Mouse (Mus musculus): ENCODE data around the gene Il6st.

Il6st gene

DNA sequence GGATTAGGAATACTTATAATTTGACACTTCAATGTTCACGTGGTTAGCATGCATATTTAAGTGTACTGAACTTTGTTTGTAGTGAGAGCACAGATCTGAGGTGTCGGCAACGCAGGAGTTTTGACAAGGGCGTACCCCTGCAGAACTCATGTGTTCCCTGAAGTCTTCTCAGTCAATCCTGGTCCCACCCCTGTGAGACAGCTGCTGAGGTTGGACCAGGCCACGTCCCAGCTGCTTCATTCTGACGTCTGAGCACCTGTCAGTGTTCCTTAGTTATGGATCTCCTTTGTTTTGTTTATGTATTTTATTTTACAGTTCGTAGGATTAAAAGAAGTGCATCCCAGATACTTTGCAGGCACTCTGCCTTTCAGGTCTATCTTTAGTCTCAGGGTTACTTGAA, 19.1 kb downstream of the Il6st start:
- DNase-seq (ENCODE audit: low read depth), result no peak

DNA sequence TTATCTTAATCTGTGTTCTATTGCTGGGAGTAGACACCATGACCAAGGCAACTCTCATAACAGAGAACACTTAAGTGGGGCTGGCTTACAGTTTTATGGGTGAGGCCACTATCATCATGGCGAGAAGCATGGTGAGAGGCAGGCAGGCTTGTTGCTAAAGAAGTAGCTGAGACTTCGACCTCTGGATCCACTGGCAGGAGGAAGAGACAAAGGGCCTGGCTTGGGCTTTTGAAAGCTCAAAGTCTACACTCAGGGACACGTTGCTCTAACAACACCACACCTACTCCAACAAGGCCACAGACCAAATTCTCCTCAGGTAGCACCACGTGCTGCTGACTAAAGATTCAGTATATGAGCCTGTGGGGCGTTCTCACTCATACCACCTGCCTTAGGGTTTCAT, 22.4 kb downstream of the Il6st start:
- no peak for DNase-seq (ENCODE audit: low read depth)

DNA sequence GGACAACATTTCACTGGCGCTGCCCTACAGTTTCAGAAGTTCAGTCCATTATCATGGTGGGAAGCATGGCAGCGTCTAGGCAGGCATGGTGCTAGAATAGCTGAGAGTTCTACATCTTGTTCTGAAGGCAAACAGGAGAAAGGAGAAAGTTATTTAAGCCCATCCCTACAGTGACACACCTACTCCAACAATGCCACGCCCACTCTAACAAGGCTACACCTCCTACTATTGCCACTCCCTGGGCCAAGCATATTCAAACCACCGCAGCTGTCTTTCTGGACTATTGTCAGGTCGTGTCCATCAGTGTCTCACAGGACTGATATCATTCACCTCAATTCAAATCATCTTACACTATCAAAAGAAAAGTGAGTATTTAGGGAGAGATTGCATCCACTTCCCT, 22.8 kb downstream of the Il6st start:
- no peak for DNase-seq (ENCODE audit: low read depth)

DNA sequence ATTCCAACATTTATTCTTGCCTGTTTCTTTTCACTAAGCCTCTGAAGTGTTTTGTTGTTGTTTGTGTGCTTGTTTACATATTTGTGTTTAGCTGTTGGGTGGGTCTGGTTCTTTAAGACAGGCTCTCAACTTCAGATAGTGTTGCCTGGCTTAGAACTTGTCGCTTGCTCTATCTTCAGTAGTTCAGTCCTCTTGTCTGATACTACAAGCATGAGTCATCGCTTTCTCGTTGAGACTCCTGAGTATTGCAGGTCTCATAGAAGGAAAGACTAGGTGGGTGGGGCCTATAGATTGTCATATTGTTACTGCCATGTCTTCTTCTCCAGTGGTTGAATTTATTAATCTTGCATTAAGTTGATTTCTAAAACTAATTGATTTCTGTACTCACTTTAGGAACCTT, 26.2 kb downstream of the Il6st start:
- DNase-seq (ENCODE audit: low read depth), result no peak

GRCm38 (mm10) chr13:112491636-112492284, 27.9 kb downstream of the Il6st start:
- DNase-seq (ENCODE audit: low read depth), result no peak

GRCm38 (mm10) chr13:112492285-112492678, 28.4 kb downstream of the Il6st start:
- no peak for DNase-seq (ENCODE audit: low read depth)

DNA sequence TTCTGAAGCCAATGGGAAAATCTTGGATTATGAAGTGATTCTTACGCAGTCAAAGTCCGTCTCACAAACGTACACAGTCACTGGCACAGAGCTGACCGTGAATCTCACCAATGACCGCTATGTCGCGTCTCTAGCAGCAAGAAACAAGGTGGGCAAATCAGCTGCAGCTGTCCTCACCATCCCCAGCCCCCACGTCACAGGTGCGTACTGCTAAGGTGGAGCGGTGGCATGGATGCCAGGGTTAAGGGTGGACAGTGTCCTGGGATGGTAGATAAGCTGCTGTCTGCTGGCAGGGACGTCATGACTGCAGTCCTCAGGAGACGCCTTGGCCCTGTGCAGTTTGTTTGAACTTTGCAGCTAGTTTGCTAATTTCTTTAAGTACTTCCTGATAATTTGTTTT, 30.7 kb downstream of the Il6st start:
- no peak for DNase-seq (ENCODE audit: low read depth)

GRCm38 (mm10) chr13:112500027-112500426, 36.2 kb downstream of the Il6st start:
- no peak for DNase-seq (ENCODE audit: low read depth)

DNA sequence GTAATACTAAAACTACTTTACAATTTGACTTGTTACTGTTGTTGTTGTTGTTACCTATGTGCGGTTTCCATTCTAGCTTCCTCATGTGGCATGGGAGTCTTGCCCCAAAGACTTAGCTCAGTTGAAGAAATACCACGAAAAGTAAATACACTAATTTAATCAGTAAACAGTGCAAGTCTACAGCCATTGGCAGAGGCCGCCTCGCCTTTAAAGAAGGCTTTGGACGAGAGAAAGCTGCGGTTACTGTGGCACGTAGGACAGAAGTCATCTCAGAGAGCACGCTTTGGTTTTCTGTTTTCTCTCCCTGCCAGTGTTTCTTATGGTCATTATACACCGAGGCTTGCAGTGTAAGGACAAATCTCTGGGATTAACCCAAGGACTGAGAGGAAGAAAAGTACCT, 36.6 kb downstream of the Il6st start:
- DNase-seq (ENCODE audit: low read depth), result no peak

DNA sequence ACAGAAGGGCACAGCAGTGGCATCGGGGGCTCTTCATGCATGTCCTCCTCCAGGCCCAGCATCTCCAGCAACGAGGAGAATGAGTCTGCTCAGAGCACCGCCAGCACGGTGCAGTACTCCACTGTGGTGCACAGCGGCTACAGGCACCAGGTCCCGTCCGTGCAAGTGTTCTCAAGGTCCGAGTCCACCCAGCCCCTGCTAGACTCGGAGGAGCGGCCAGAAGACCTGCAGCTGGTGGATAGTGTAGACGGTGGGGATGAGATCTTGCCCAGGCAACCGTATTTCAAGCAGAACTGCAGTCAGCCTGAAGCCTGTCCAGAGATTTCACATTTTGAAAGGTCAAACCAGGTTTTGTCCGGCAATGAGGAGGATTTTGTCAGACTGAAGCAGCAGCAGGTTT, 40.0 kb downstream of the Il6st start:
- no peak for DNase-seq (ENCODE audit: low read depth)

- DNase-seq (ENCODE audit: low read depth), result no peak
Measured at GRCm38 (mm10) chr13:112505436-112505835, 41.6 kb downstream of the Il6st start.

DNA sequence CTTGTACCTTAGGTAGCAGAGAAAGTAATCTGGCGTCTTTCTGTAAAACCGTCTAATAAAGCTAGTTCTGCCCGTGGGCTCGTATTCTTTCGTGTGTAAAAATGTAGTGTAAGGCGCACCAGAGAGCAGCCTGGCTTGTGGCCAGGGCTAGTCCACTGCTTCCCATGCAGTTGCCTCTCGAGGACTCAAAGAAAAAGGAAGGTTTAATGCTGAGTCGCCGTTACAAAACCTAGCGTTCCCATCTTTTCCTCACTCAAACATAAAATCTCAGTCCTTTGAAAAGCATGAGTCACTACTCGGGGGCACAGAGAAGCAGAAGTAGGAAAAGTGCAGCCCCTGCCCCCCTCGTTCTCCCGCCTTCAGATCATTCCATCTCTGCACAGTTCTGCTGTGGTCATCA, 42.9 kb downstream of the Il6st start:
- peak; percentile 60 for DNase-seq (ENCODE audit: low read depth)

DNA sequence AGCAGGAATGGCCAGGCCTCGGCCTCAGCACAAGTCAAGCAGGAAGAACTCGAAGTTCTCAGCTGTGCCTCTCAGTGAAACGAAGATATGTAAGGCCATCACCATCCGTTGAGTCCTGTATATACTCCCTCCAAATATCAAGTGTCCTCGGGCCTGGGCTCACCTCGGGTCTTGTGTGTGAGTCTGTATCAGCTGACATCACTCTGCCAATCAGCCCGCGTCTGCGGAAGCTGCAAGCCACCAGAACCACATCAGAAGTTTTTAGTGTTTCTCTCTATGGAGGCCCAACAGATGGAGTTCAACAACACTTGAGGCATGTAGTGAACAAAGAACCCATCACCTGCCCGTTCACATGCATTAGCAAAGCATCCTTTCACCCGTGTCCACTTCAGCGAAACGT, 43.8 kb downstream of the Il6st start:
- DNase-seq (ENCODE audit: low read depth), result no peak

DNA sequence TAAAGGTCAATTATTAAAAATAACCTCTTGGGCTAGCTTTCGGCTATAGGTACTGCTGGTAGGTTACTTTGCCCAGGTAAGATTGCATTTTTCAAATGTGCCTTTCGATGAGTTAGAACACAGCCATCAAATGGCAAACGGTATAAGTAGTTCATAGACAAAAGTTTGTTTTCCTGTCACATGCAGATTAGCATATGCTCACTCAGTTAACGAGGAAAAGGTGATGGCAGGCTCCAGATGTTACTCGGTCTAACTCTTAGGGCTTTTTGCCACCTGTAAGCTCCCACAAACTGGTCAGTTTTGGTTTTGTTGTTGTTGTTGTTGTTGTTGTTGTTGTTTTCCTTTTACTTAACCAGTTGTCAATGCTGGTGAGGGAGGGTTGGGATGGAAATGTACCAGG, 44.6 kb downstream of the Il6st start:
- no peak for DNase-seq (ENCODE audit: low read depth)

- DNase-seq (ENCODE audit: low read depth), result peak; percentile 88
Measured at GRCm38 (mm10) chr13:112509465-112509864, 45.6 kb downstream of the Il6st start.

DNA sequence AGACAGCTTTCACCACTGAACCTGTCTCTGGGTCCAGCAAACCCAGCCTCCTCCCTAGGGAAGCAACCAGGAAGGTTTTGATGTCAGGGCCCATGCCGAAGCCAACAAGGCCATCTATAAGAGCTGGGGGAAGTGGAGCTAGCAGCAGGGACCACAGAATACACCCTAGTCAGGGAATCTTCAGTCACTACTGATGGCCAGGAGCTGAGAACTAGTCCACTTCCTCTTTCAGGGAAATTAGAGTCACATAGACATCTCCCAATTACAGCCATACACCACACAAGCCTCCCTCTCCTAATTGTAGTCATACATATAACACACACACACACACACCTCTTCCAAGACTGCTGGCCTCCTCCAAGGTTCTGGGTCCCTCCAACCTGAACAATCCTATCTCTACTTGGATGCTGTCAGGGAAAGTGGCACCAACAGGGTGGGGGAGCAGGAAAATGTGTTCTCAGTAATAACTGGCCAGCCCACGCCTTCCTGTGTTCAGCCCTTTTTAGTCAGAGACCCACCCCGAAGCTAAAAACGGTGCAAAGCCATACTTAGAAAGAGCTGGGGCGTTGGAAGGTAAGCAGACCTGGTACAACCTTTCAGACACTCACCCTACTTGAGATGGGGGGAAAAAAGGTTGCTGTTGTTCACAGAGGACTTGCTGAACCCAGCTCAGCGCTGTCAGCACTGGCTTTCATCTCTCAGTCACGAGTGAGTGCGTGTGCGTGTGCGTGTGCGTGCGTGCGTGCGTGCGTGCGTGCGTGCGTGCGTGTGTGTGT, 46.8 kb downstream of the Il6st start:
- DNase-seq (ENCODE audit: low read depth), result no peak

- DNase-seq (ENCODE audit: low read depth), result no peak
Measured at GRCm38 (mm10) chr13:112511261-112511660, 47.4 kb downstream of the Il6st start.

DNA sequence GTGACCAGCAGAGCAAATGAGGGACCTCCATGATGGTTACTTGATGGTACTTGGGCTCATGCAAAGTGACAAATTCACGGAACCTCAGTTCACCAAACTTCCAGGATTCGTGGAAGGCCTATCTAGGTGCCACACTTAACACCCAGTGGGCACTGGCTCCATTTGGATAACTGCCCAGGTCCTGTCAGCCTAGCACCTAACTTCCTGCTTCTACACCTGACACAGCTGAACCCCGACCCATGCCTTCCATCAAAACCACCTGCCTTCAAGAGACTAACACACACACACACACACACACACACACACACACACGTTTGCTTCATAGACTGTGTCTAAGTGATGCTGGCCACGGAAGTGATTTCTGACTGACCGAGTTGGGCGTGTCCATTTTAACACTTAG, 47.9 kb downstream of the Il6st start:
- peak; percentile 23 for DNase-seq (ENCODE audit: low read depth)

GRCm38 (mm10) chr13:112512824-112513223, 49.0 kb downstream of the Il6st start:
- DNase-seq (ENCODE audit: low read depth), result no peak

DNA sequence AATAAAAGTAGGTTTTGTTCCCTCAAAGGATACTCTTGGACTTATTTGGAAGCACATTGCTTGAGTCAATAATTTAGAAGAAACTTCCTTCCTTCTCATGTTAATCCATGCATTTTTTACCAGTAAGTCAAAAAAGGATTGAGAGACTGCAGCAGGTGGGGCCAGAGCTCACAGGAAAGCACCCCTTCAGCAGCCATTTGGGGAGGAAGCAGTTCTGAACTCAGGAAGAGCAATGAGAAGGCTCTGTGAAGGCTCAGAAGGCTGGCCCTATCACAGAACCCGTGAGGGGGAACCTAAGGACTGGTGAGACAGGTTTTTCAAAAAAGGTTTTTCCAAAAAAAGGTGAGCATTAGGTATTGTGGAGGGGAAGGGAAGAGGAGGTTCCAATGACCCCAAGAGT, 50.7 kb downstream of the Il6st start:
- DNase-seq (ENCODE audit: low read depth), result no peak

- DNase-seq (ENCODE audit: low read depth), result no peak
Measured at GRCm38 (mm10) chr13:112522261-112522660, 58.4 kb downstream of the Il6st start.

GRCm38 (mm10) chr13:112522896-112523295, 59.0 kb downstream of the Il6st start:
- DNase-seq (ENCODE audit: low read depth), result no peak

DNA sequence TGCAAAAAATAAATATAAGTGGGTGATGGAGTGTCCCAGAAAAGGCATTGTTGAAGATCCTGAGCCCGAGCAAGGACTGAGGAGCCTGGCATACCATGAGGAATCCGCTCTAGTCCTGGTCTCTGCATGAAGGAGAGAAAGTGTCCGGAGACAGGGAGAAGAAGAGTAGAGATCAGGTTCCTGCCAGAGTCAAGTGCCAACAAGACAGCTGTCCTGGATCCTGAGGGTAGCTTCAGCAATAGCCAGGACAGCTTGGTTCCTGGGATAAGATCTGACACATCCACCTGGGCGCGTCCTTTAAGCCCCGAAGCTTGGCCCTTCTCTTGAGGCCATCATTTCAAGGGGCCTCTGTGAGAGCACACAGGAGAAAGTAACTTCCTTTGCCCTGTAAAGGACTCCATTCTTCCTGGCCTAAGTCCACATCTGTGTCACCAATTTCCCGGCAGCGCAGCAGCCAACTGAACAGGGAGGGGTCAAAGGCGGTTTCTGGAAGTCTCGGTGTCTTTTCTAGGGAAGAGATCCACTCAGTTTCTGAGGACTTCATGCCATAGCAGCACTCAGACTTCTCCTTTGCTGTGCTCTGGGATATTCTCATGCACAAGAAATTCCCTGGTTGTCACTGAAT, 59.6 kb downstream of the Il6st start:
- no peak for DNase-seq (ENCODE audit: low read depth)

Data from NIH3T3 (cell line).